Mouse (Mus musculus) MEL (cell line): Measurements from ENCODE around the gene Pdcl3.

Source experiments
- CHD2 ChIP-seq: IDR thresholded peaks from 2 replicates; pipeline ENCODE4 v1.6.1; 2011; ENCODE audit warnings: low read length, improper control_type of control experiment
- CTCF ChIP-seq, 3 experiments: IDR thresholded peaks in 2 of 3; conservative IDR thresholded peaks in 1 of 3; 2 replicates each; pipeline ENCODE4 v1.5.1; 2011 to 2012; ENCODE audit warnings: low read length in 3 of 3, low read depth in 2 of 3, mild to moderate bottlenecking in 2 of 3, improper control_type of control experiment in 1 of 3, inconsistent platforms in 1 of 3, mixed read lengths in 1 of 3, moderate library complexity in 1 of 3; ENCODE audit not compliant: control insufficient read depth in 1 of 3, insufficient read depth in 1 of 3, poor library complexity in 1 of 3, severe bottlenecking in 1 of 3
- EP300 ChIP-seq, 2 experiments: IDR thresholded peaks; 2 replicates each; pipeline ENCODE4 v1.6.1; 2011; ENCODE audit warnings: improper control_type of control experiment in 2 of 2, low read length in 2 of 2, low read depth in 1 of 2, mild to moderate bottlenecking in 1 of 2
- ETS1 ChIP-seq: IDR thresholded peaks from 2 replicates; pipeline ENCODE4 v1.6.1; 2012; ENCODE audit warnings: low read depth, mild to moderate bottlenecking, inconsistent platforms, low read length, improper control_type of control experiment, moderate library complexity
- MEF2A ChIP-seq: IDR thresholded peaks from 2 replicates; pipeline ENCODE4 v1.6.1; 2014; ENCODE audit warnings: low read depth, mild to moderate bottlenecking, inconsistent platforms, low read length, improper control_type of control experiment; ENCODE audit not compliant: poor library complexity, insufficient replicate concordance, severe bottlenecking; ENCODE audit errors: extremely low read depth
- POLR2A ChIP-seq, 2 experiments: IDR thresholded peaks; 2 replicates each; pipeline ENCODE4 v1.6.1; 2011 to 2012; ENCODE audit warnings: low read length in 2 of 2, mild to moderate bottlenecking in 2 of 2, control low read depth in 1 of 2, improper control_type of control experiment in 1 of 2, low read depth in 1 of 2, moderate library complexity in 1 of 2; ENCODE audit not compliant: control insufficient read depth in 1 of 2, insufficient read depth in 1 of 2, poor library complexity in 1 of 2
- POLR2AphosphoS2 ChIP-seq: IDR thresholded peaks from 2 replicates; pipeline ENCODE4 v1.6.1; 2011; ENCODE audit warnings: low read length, improper control_type of control experiment
- TBP ChIP-seq: IDR thresholded peaks from 2 replicates; pipeline ENCODE4 v1.8.0; 2011; ENCODE audit warnings: low read depth, low read length, improper control_type of control experiment
- TCF12 ChIP-seq: IDR thresholded peaks from 2 replicates; pipeline ENCODE4 v1.6.1; 2014; ENCODE audit warnings: low read depth, mild to moderate bottlenecking, inconsistent platforms, low read length, improper control_type of control experiment, moderate library complexity

DNA sequence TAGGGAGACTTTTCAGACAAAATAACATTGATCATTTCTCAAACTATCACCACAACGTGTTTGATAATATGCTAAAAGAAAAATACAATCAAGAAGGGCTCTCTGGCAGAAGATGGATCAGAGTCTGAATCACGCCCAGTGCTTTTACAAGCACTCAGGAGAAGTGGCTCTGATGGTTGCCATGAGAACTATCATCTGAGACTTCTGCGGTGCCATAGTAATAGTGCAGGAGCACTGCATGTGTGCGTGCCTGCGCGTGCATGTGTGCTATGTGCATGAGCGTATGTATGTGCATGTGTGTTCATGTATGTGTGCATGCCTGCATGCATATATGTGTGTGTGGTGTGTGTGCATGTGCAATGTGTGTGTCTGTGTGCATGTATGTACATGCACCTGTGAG, 43.8 kb downstream of the Pdcl3 start:
- no peak for TF ChIP-seq MEF2A
- no peak for TF ChIP-seq CHD2
- no peak for TF ChIP-seq CTCF (IDR thresholded peaks at IDR 0.05 in 2 of 3, conservative IDR thresholded peaks at IDR 0.05 in 1 of 3; ENCODE audit: control insufficient read depth in 1 of 3, insufficient read depth in 1 of 3, low read depth in 2 of 3, low read length in 3 of 3, poor library complexity in 1 of 3, severe bottlenecking in 1 of 3)
- no peak for TF ChIP-seq POLR2AphosphoS2
- no peak for TF ChIP-seq TBP
- no peak for TF ChIP-seq TCF12
- TF ChIP-seq EP300 (IDR thresholded peaks at IDR 0.05; ENCODE audit: low read depth in 1 of 2, low read length in 2 of 2), result no peak
- TF ChIP-seq POLR2A (IDR thresholded peaks at IDR 0.05; ENCODE audit: control insufficient read depth in 1 of 2, insufficient read depth in 1 of 2, low read depth in 1 of 2, low read length in 2 of 2, poor library complexity in 1 of 2), result no peak
- no peak for TF ChIP-seq ETS1
